Mouse (Mus musculus): ENCODE results near the gene Psma7. TPM values are rescaled to one million over a fixed set of nuclear protein-coding genes. Genes with fewer than 3 reads are reported as not detected.

The Psma7 gene
- polyA plus RNA-seq, 1 experiment from 2014 or later = 786 TPM

- WGBS = 70% methylated on average over 3 of the region's 3 CpGs
- Histone ChIP-seq H3K4me3 (ENCODE audit: low read depth, low read length) (no peak overlapping the region), H3K4me1 (ENCODE audit: control insufficient read depth, insufficient read depth, low read length) (no peaks in the 10 kb centered on the region), H3K4me2 (ENCODE audit: low read depth) (no peak overlapping the region), H3K9me3 (ENCODE audit: control insufficient read depth, low read length) (no peaks in the 10 kb centered on the region), H3K36me3 (ENCODE audit: control insufficient read depth, insufficient read depth, low read length) (peaks cover 65% of the 10 kb centered on the region), H3K27ac (ENCODE audit: low read depth, low read length) (no peak overlapping the region), H3K27me3 (ENCODE audit: control insufficient read depth, insufficient read depth, low read length) (no peaks in the 10 kb centered on the region), H3K9ac (ENCODE audit: low read length) (no peak overlapping the region)
- no peak for DNase-seq (ENCODE audit: low spot score)
- ATAC-seq (ENCODE audit: insufficient read depth, low FRiP score, low TSS enrichment) = no peak
These were observed 8.3 kb downstream of the Psma7 start for GRCm38 (mm10) chr2:180033956-180034355.

- no peak overlapping the region for H3K27ac ChIP-seq (ENCODE audit: low read depth, low read length)
- H3K27me3 ChIP-seq (ENCODE audit: control insufficient read depth, insufficient read depth, low read length) = no peaks in the 10 kb centered on the region
- H3K36me3 ChIP-seq (ENCODE audit: control insufficient read depth, insufficient read depth, low read length) = peaks cover 65% of the 10 kb centered on the region
- H3K4me3 ChIP-seq (ENCODE audit: low read depth, low read length) = no peak overlapping the region
- DNase-seq (ENCODE audit: low spot score) (no peak), ATAC-seq (ENCODE audit: insufficient read depth, low FRiP score, low TSS enrichment) (no peak)
- H3K4me1 ChIP-seq (ENCODE audit: control insufficient read depth, insufficient read depth, low read length) = peaks cover 2% of the 10 kb centered on the region
- no peak overlapping the region for H3K9ac ChIP-seq (ENCODE audit: low read length)
- no peak overlapping the region for H3K4me2 ChIP-seq (ENCODE audit: low read depth)
- WGBS = 93% methylated on average over 3 of the region's 3 CpGs
- H3K9me3 ChIP-seq (ENCODE audit: control insufficient read depth, low read length) = no peaks in the 10 kb centered on the region
These were observed 9.3 kb downstream of the Psma7 start for GRCm38 (mm10) chr2:180032925-180033324.

GRCm38 (mm10) chr2:180031270-180031669, 11.0 kb downstream of the Psma7 start:
- Histone ChIP-seq H3K9me3 (ENCODE audit: control insufficient read depth, low read length) (no peaks in the 10 kb centered on the region), H3K27ac (ENCODE audit: low read depth, low read length) (no peak overlapping the region), H3K27me3 (ENCODE audit: control insufficient read depth, insufficient read depth, low read length) (no peaks in the 10 kb centered on the region), H3K4me1 (ENCODE audit: control insufficient read depth, insufficient read depth, low read length) (peaks cover 18% of the 10 kb centered on the region), H3K4me2 (ENCODE audit: low read depth) (no peak overlapping the region), H3K4me3 (ENCODE audit: low read depth, low read length) (no peak overlapping the region), H3K9ac (ENCODE audit: low read length) (no peak overlapping the region), H3K36me3 (ENCODE audit: control insufficient read depth, insufficient read depth, low read length) (peaks cover 52% of the 10 kb centered on the region)
- WGBS = 96% methylated on average over 6 of the region's 6 CpGs
- no peak for ATAC-seq (ENCODE audit: insufficient read depth, low FRiP score, low TSS enrichment)
- DNase-seq (ENCODE audit: low spot score) = no peak

GRCm38 (mm10) chr2:180027768-180028167, 14.5 kb downstream of the Psma7 start:
- DNase-seq (ENCODE audit: low spot score) = no peak
- H3K9ac ChIP-seq (ENCODE audit: low read length) = 0 out of 2 replicates have a peak overlapping the region, but pooled peaks have one; percentile 3
- peaks cover 24% of the 10 kb centered on the region for H3K36me3 ChIP-seq (ENCODE audit: control insufficient read depth, insufficient read depth, low read length)
- no peak overlapping the region for H3K27ac ChIP-seq (ENCODE audit: low read depth, low read length)
- H3K4me1 ChIP-seq (ENCODE audit: control insufficient read depth, insufficient read depth, low read length) = peaks cover 20% of the 10 kb centered on the region
- 90% methylated on average over 9 of the region's 9 CpGs for WGBS
- no peaks in the 10 kb centered on the region for H3K9me3 ChIP-seq (ENCODE audit: control insufficient read depth, low read length)
- H3K4me2 ChIP-seq (ENCODE audit: low read depth) = peak overlapping the region; percentile 66
- ATAC-seq (ENCODE audit: insufficient read depth, low FRiP score, low TSS enrichment) = no peak
- peaks cover 6% of the 10 kb centered on the region; the same call in 1 of the 2 replicates for H3K27me3 ChIP-seq (ENCODE audit: control insufficient read depth, insufficient read depth, low read length)
- peak overlapping the region; percentile 100; the same call in 1 of the 2 replicates for H3K4me3 ChIP-seq (ENCODE audit: low read depth, low read length)

- Histone ChIP-seq H3K27ac (ENCODE audit: low read depth, low read length) (peak overlapping the region; percentile 84; the same call in 1 of the 2 replicates), H3K4me2 (ENCODE audit: low read depth) (peak overlapping the region; percentile 66), H3K4me1 (ENCODE audit: control insufficient read depth, insufficient read depth, low read length) (peaks cover 20% of the 10 kb centered on the region), H3K36me3 (ENCODE audit: control insufficient read depth, insufficient read depth, low read length) (peaks cover 14% of the 10 kb centered on the region), H3K27me3 (ENCODE audit: control insufficient read depth, insufficient read depth, low read length) (peaks cover 6% of the 10 kb centered on the region; the same call in 1 of the 2 replicates), H3K9me3 (ENCODE audit: control insufficient read depth, low read length) (no peaks in the 10 kb centered on the region), H3K9ac (ENCODE audit: low read length) (peak overlapping the region; percentile 97), H3K4me3 (ENCODE audit: low read depth, low read length) (peak overlapping the region; percentile 100)
- 12% methylated on average over 6 of the region's 6 CpGs for WGBS
- DNase-seq (ENCODE audit: low spot score) = no peak
- ATAC-seq (ENCODE audit: insufficient read depth, low FRiP score, low TSS enrichment) = no peak; the same call in 1 of the 2 replicates
These were observed 16.4 kb downstream of the Psma7 start for GRCm38 (mm10) chr2:180025861-180026200.

GRCm38 (mm10) chr2:180025135-180025860, 16.9 kb downstream of the Psma7 start:
- H3K27ac ChIP-seq (ENCODE audit: low read depth, low read length) = peak overlapping the region; percentile 84
- peaks cover 20% of the 10 kb centered on the region for H3K4me1 ChIP-seq (ENCODE audit: control insufficient read depth, insufficient read depth, low read length)
- WGBS = 0% methylated on average over 54 of the region's 84 CpGs
- peak overlapping the region; percentile 100 for H3K4me3 ChIP-seq (ENCODE audit: low read depth, low read length)
- H3K4me2 ChIP-seq (ENCODE audit: low read depth) = peak overlapping the region; percentile 66
- no peaks in the 10 kb centered on the region for H3K9me3 ChIP-seq (ENCODE audit: control insufficient read depth, low read length)
- peak; percentile 46 for DNase-seq (ENCODE audit: low spot score)
- peak; percentile 48 for ATAC-seq (ENCODE audit: insufficient read depth, low FRiP score, low TSS enrichment)
- H3K27me3 ChIP-seq (ENCODE audit: control insufficient read depth, insufficient read depth, low read length) = peaks cover 6% of the 10 kb centered on the region
- H3K9ac ChIP-seq (ENCODE audit: low read length) = peak overlapping the region; percentile 97
- peaks cover 12% of the 10 kb centered on the region for H3K36me3 ChIP-seq (ENCODE audit: control insufficient read depth, insufficient read depth, low read length)

- peak; percentile 100 for DNase-seq (ENCODE audit: low spot score)
- peaks cover 9% of the 10 kb centered on the region for H3K36me3 ChIP-seq (ENCODE audit: control insufficient read depth, insufficient read depth, low read length)
- H3K27me3 ChIP-seq (ENCODE audit: control insufficient read depth, insufficient read depth, low read length) = peaks cover 6% of the 10 kb centered on the region
- under 1% methylated on average over 56 of the region's 80 CpGs for WGBS
- peak within 1 kb of the TSS; percentile 97 for H3K9ac ChIP-seq (ENCODE audit: low read length)
- peak within 1 kb of the TSS; percentile 100 for H3K4me3 ChIP-seq (ENCODE audit: low read depth, low read length)
- ATAC-seq (ENCODE audit: insufficient read depth, low FRiP score, low TSS enrichment) = peak; percentile 94
- H3K4me2 ChIP-seq (ENCODE audit: low read depth) = peak within 1 kb of the TSS; percentile 66
- H3K27ac ChIP-seq (ENCODE audit: low read depth, low read length) = peak within 1 kb of the TSS; percentile 84
- no peaks in the 10 kb centered on the region for H3K9me3 ChIP-seq (ENCODE audit: control insufficient read depth, low read length)
- peaks cover 20% of the 10 kb centered on the region for H3K4me1 ChIP-seq (ENCODE audit: control insufficient read depth, insufficient read depth, low read length)
These were observed 17.7 kb downstream of the Psma7 start, which contains the start of gene Lsm14b for GRCm38 (mm10) chr2:180024401-180025098. Gene Lsm14b, plus strand, starts transcription at chr2:180024987.

GRCm38 (mm10) chr2:180022751-180023150, 19.5 kb downstream of the Psma7 start:
- peaks cover 6% of the 10 kb centered on the region for H3K27me3 ChIP-seq (ENCODE audit: control insufficient read depth, insufficient read depth, low read length)

More at GRCm38 (mm10) chr2:180022751-180023150, 19.5 kb downstream of the Psma7 start:
- Histone ChIP-seq H3K27ac (ENCODE audit: low read depth, low read length) (no peak overlapping the region), H3K4me3 (ENCODE audit: low read depth, low read length) (no peak overlapping the region), H3K9me3 (ENCODE audit: control insufficient read depth, low read length) (no peaks in the 10 kb centered on the region), H3K4me2 (ENCODE audit: low read depth) (no peak overlapping the region), H3K36me3 (ENCODE audit: control insufficient read depth, insufficient read depth, low read length) (no peaks in the 10 kb centered on the region), H3K4me1 (ENCODE audit: control insufficient read depth, insufficient read depth, low read length) (peaks cover 16% of the 10 kb centered on the region), H3K9ac (ENCODE audit: low read length) (no peak overlapping the region)
- ATAC-seq (ENCODE audit: insufficient read depth, low FRiP score, low TSS enrichment) = no peak
- WGBS = 59% methylated on average over 6 of the region's 6 CpGs
- no peak for DNase-seq (ENCODE audit: low spot score)
